Mouse (Mus musculus): ENCODE data around the gene Smtn. TPM values are rescaled to one million over a fixed set of nuclear protein-coding genes. Genes with fewer than 3 reads are reported as not detected.

The Smtn gene
- polyA plus RNA-seq, 1 experiment from 2014 or later, result 97.9 TPM

GRCm38 (mm10) chr11:3471448-3471850, 69.0 kb downstream of the Smtn start:
- Histone ChIP-seq H3K4me3 (replicated peaks) (no peak overlapping the region), H3K9ac (no peak overlapping the region)
- 31% methylated on average over 11 of the region's 11 CpGs for WGBS

More at GRCm38 (mm10) chr11:3471448-3471850, 69.0 kb downstream of the Smtn start:
- H3K36me3 ChIP-seq, result no peaks in the 10 kb centered on the region
- H3K27me3 ChIP-seq (replicated peaks), result no peaks in the 10 kb centered on the region
- ATAC-seq (ENCODE audit: insufficient read depth, low FRiP score, low read depth), result no peak
- H3K9me3 ChIP-seq, result no peaks in the 10 kb centered on the region
- no peak overlapping the region for H3K27ac ChIP-seq
- H3K4me2 ChIP-seq, result no peak overlapping the region
- no peaks in the 10 kb centered on the region for H3K4me1 ChIP-seq

Other genes starting within 250 kb of the Smtn start
- 10.6 and 12.1 TPM in 2 replicates for gene Pik3ip1, start 210.2 kb downstream of the Smtn start, polyA plus RNA-seq (2015; fragmentation: Nextera tagmentation; extraction: Ambion mirVana)
- 70.5 and 75.9 TPM in 2 replicates for gene Limk2, start 131.4 kb downstream of the Smtn start, polyA plus RNA-seq (2015; fragmentation: Nextera tagmentation; extraction: Ambion mirVana)
- 27.6 and 30.0 TPM in 2 replicates for gene Rnf185, start 88.2 kb downstream of the Smtn start, polyA plus RNA-seq (2015; fragmentation: Nextera tagmentation; extraction: Ambion mirVana)
- gene Pla2g3, start 52.3 kb downstream of the Smtn start, polyA plus RNA-seq (2015; fragmentation: Nextera tagmentation; extraction: Ambion mirVana), result 0.48 and 0.82 TPM in 2 replicates
- gene Inpp5j, start 35.8 kb downstream of the Smtn start, polyA plus RNA-seq (2015; fragmentation: Nextera tagmentation; extraction: Ambion mirVana), result 2.9 and 3.4 TPM in 2 replicates
- 125 and 131 TPM in 2 replicates for gene Selenom, start 25.9 kb downstream of the Smtn start, polyA plus RNA-seq (2015; fragmentation: Nextera tagmentation; extraction: Ambion mirVana)
- 23.4 and 25.8 TPM in 2 replicates for gene Morc2a, start 108.6 kb upstream of the Smtn start, polyA plus RNA-seq (2015; fragmentation: Nextera tagmentation; extraction: Ambion mirVana)